Mouse (Mus musculus) splenic B cell, adult 2 months (primary cell): ENCODE data around the gene Cnot1.

Source experiments
- DNase-seq: peaks from one replicate; pipeline ENCODE4 v3.0.0-alpha.2; 2011; ENCODE audit warnings: low read depth, low spot score
- H3K27me3 ChIP-seq: 2 replicates; pipeline ENCODE4 v1.6.1; 2012; ENCODE audit warnings: mild to moderate bottlenecking, low read length, moderate library complexity, mixed read lengths; ENCODE audit not compliant: control insufficient read depth, poor library complexity, insufficient read depth, severe bottlenecking
- H3K36me3 ChIP-seq: 2 replicates; pipeline ENCODE4 v1.6.1; 2012; ENCODE audit warnings: mild to moderate bottlenecking, low read length, moderate library complexity, mixed read lengths; ENCODE audit not compliant: control insufficient read depth, poor library complexity, insufficient read depth, severe bottlenecking

Gene Cnot1

DNA sequence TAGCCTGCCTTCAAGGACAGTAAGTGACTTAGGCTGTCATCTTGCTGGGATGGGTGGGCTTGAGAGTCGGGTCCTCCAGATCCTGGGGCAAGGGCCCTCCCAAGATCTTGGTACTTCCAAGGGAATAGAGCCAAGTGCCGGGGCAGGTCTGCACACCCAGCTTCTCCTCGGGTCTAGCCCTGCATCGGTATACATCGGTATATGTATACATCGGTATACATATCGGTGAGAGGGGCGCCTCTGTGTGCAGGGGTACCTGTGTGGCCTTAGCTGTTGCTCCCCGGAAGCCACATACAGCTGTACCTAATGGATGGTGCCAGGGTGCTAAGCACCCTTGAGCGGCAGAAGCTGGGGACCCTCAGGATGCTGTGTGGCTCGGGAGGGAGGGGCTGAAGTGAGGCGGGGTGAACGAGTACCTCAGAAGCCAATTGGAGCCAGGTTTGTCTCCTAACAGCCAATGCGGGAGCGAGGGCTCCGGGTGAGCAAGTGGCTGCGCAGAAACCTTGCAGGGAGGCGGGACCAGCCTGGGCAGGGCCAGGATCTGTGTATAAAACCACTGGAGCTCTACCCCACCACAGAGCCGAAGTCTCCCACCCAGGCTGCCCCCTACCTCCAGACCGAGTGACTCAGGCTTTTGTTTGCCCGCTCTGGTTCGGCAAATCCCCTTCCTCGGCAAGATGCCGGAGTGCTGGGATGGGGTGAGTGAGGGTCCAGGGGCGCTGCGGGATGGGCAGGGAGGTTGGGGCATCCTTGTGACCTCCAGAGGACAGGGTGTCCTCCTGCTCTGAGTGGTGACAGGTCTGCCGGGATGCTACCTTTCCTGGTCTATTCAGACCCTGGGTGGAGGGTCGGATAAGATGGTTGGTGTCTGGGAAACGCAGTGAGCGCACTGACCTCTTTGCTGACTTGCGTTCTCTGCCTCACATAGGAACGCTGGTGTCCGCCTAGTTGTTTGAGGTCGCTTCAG is 104.5 kb downstream of the Cnot1 start:
- H3K27me3 ChIP-seq: no peaks in the 10 kb centered on the region
- peak; percentile 54 for DNase-seq

DNA sequence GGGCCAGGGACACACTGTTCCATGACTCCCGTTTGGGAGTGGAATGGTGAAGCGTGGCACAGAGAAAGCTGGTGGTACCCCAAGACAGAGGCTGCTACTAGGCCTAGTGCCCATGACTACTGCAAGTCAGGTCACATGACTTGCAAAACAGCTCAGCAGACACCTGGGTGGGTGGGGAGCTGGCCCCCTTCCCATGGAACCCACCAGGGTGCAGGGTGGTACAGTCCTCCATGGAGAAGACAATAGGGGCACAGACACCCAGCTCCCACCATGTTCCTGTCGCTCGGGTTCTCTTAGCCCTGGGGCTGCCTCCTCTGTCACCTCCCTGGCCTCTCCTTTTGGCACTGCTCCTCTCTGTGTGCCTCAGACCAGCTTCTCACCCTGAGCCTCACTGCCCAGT is 105.5 kb downstream of the Cnot1 start:
- Histone ChIP-seq H3K36me3 (no peaks in the 10 kb centered on the region), H3K27me3 (no peaks in the 10 kb centered on the region)
- no peak for DNase-seq

More for the DNA sequence above, 104.5 kb downstream of the Cnot1 start:
- H3K36me3 ChIP-seq: no peaks in the 10 kb centered on the region

GRCm38 (mm10) chr8:95700282-95700681 is 107.0 kb downstream of the Cnot1 start:
- DNase-seq: no peak
- Histone ChIP-seq H3K27me3 (no peaks in the 10 kb centered on the region), H3K36me3 (no peaks in the 10 kb centered on the region)

DNA sequence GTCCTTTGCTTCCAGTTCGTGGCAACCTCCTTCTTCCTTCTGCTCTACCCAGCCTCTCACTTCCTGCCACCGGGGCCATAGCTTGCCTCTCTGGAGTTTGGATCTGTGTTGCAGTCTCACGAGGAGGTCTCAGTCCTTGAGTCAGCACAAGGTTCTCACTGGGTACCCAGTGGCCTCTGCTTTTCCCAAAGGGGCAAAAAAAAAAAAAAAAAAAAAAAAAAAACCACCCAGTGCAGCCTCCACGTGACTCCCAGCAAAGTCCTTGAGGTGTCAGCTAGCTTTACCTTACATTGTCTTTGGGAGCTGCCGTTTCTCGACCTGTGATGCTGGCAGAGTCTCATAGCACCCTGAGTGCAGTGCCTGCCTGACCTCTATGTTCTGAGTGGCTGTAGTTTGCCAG is 109.1 kb downstream of the Cnot1 start:
- no peak for DNase-seq
- Histone ChIP-seq H3K27me3 (no peaks in the 10 kb centered on the region), H3K36me3 (no peaks in the 10 kb centered on the region)

DNA sequence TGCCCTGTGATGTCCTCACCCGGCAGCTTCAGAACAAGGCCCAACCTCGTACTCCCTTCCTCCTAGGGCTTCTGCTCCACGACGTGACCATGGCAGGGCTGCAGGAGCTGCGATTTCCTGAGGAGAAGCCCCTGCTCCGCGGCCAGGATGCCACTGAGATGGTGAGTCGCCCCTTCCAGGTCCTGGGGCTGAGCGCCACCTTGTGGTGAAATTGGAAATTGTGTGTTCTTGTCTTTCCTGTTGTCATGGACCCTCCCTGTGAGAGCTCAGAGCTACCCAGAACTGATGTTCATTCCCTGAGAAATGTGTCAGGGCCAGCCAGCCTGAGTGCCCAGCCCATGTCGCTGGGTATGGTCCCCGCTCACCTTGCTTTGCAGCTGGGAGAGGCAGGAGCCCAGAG is 110.1 kb downstream of the Cnot1 start:
- DNase-seq: peak; percentile 82
- H3K27me3 ChIP-seq: no peaks in the 10 kb centered on the region

DNA sequence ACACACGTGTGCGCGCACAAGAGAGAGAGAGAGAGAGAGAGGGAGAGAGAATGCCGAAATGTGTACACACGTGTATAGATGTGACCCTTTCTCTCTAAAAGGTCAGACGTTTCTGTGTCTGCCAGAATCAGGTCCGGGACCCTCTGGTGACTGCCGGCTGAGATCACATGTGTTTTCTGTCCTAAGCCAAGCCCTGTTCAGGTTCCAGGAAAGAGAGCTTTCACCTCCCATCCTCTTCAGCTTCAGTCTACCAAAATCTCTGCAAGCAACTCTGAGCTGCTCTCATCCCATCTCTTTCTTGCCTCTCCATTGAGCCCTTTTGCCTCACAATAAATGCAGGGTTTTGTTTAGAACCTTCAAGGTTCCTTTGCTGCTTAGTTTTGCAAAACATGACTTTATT is 110.6 kb downstream of the Cnot1 start:
- no peaks in the 10 kb centered on the region for H3K36me3 ChIP-seq
- no peaks in the 10 kb centered on the region for H3K27me3 ChIP-seq
- no peak for DNase-seq

More for the DNA sequence above, 110.1 kb downstream of the Cnot1 start:
- no peaks in the 10 kb centered on the region for H3K36me3 ChIP-seq

GRCm38 (mm10) chr8:95694631-95695030 is 112.6 kb downstream of the Cnot1 start:
- Histone ChIP-seq H3K27me3 (no peaks in the 10 kb centered on the region), H3K36me3 (no peaks in the 10 kb centered on the region)

DNA sequence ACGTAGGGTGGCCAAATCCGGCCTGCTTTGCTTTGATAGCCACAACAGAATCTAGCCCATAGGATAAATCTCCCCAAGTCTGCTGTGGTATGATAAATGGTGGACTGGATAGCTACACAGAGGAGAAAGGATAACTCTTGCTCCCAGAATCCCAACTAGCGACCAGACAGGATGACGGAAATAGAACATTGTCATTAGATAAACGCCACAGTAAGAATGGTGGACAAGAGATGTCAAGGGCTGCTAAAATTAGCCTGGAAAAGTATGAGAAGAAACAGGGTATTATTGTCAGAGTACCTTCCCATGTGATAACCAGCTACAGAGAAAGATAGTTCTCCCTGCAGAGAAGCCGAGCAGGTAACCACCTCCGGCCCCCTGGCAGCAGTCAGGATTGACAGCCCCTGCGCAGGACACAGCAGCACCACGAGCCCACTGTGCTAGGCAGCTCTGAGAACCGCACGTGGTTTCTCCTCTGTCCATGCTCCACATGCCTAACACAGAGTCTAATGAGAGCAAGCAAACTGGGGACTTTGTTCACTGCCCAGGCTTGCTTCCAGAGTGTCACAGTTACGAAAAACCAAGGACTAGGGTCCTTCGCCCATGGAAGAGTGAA is 116.2 kb downstream of the Cnot1 start:
- no peaks in the 10 kb centered on the region for H3K36me3 ChIP-seq
- no peak for DNase-seq
- no peaks in the 10 kb centered on the region for H3K27me3 ChIP-seq

More at GRCm38 (mm10) chr8:95694631-95695030, 112.6 kb downstream of the Cnot1 start:
- no peak for DNase-seq

DNA sequence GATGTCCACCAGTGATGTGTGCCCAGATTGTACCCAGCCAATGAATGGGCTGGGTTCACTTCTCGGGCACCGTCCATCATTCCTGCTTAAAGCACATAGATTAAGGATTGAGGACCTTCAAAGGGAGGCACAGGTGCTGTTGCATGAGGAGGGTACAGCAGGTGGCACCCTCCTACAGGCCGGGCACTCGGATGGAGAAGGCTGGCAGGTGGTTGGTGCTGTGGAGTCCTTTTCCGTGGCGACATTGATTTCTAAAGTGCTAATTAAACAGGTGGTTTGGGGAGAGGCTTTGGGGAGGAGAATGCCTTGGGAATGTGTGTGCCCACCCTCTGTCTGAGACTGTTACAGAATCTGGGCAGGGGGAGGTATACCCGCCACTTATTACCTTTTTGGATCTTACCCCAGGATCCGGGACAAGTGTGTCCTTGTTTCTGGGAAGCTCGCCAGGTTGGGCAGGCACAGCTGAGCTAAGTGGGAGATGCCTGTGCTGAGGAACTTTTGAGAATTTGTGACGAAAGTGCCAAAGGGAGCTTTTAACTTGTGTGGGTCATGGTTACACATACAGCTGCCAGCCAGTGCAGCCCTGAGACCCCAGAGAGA is 119.1 kb downstream of the Cnot1 start:
- Histone ChIP-seq H3K27me3 (no peaks in the 10 kb centered on the region), H3K36me3 (no peaks in the 10 kb centered on the region)
- DNase-seq: no peak

GRCm38 (mm10) chr8:95678024-95678611 is 129.1 kb downstream of the Cnot1 start:
- DNase-seq: peak; percentile 46
- Histone ChIP-seq H3K27me3 (peaks cover 2% of the 10 kb centered on the region; the same call in 1 of the 2 replicates), H3K36me3 (no peaks in the 10 kb centered on the region)

- no peak for DNase-seq
- Histone ChIP-seq H3K36me3 (no peaks in the 10 kb centered on the region), H3K27me3 (peaks cover 2% of the 10 kb centered on the region; the same call in 1 of the 2 replicates)
These were observed 129.7 kb downstream of the Cnot1 start for GRCm38 (mm10) chr8:95677591-95678023.

- Histone ChIP-seq H3K36me3 (no peaks in the 10 kb centered on the region), H3K27me3 (peaks cover 2% of the 10 kb centered on the region; the same call in 1 of the 2 replicates)
- DNase-seq: no peak
These were observed 130.6 kb downstream of the Cnot1 start, which contains the start of gene Ndrg4 for GRCm38 (mm10) chr8:95676631-95677030. Ndrg4 (plus strand) TSS chr8:95676980.

GRCm38 (mm10) chr8:95672811-95673210 is 134.5 kb downstream of the Cnot1 start:
- no peaks in the 10 kb centered on the region for H3K36me3 ChIP-seq
- no peaks in the 10 kb centered on the region for H3K27me3 ChIP-seq
- no peak for DNase-seq

DNA sequence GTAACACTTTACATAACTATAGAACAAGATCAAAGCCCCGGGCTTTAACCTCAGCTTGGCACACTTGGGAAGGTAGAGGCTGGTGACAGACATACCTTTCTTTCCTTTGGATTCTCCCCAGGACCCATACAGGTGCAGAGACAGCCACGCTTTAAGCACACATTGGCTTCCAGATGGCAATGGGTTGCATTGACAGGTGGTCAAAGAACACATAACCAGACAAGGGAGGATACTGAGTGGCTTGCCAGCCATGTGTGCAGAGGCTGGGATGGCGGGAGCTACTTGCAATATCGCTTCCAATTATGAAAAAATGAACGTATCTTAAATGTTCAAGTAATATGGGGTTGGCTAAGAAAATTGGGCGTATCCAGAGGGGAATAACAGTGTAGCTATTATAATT is 135.4 kb downstream of the Cnot1 start:
- DNase-seq: no peak
- no peaks in the 10 kb centered on the region for H3K36me3 ChIP-seq
- H3K27me3 ChIP-seq: no peaks in the 10 kb centered on the region
